Mouse (Mus musculus): ENCODE data around the gene Zcchc24. TPM values are rescaled to one million over a fixed set of nuclear protein-coding genes. Genes with fewer than 3 reads are reported as not detected.

Zcchc24 gene
- polyA plus RNA-seq, 2 experiments from 2014 or later = 0.37 to 0.54 TPM

GRCm38 (mm10) chr14:25716528-25716927 lies 52.3 kb downstream of the Zcchc24 start:
- no peak for ATAC-seq

GRCm38 (mm10) chr14:25713443-25713842 lies 55.4 kb downstream of the Zcchc24 start:
- ATAC-seq = no peak

- no peak for ATAC-seq
Observed at GRCm38 (mm10) chr14:25711602-25712001, 57.2 kb downstream of the Zcchc24 start.

GRCm38 (mm10) chr14:25711177-25711576 lies 57.7 kb downstream of the Zcchc24 start:
- ATAC-seq = no peak

GRCm38 (mm10) chr14:25710681-25711080 lies 58.2 kb downstream of the Zcchc24 start:
- no peak for ATAC-seq

- ATAC-seq = no peak
Observed at GRCm38 (mm10) chr14:25710073-25710472, 58.8 kb downstream of the Zcchc24 start.

- no peak for ATAC-seq
Observed at GRCm38 (mm10) chr14:25708917-25709316, 59.9 kb downstream of the Zcchc24 start.

- no peak for ATAC-seq
Observed at GRCm38 (mm10) chr14:25708451-25708850, 60.4 kb downstream of the Zcchc24 start.

GRCm38 (mm10) chr14:25707691-25708181 lies 61.1 kb downstream of the Zcchc24 start:
- ATAC-seq = no peak

- ATAC-seq = peak; percentile 32
Observed at GRCm38 (mm10) chr14:25701986-25702385, 66.9 kb downstream of the Zcchc24 start.

- no peak for ATAC-seq
Observed at GRCm38 (mm10) chr14:25696356-25696755, 72.5 kb downstream of the Zcchc24 start.

GRCm38 (mm10) chr14:25695059-25695458 lies 73.8 kb downstream of the Zcchc24 start:
- no peak for ATAC-seq

GRCm38 (mm10) chr14:25694569-25694897 lies 74.3 kb downstream of the Zcchc24 start:
- ATAC-seq = no peak

- peak; percentile 95 for ATAC-seq
Observed at GRCm38 (mm10) chr14:25693888-25694568, 74.8 kb downstream of the Zcchc24 start, which contains the start of gene Ppif. Gene Ppif (plus strand): TSS chr14:25694154.

- no peak for ATAC-seq
Observed at GRCm38 (mm10) chr14:25693271-25693887, 75.5 kb downstream of the Zcchc24 start.

- no peak for ATAC-seq
Observed at GRCm38 (mm10) chr14:25686983-25687901, 81.6 kb downstream of the Zcchc24 start.

- ATAC-seq = no peak
Observed at GRCm38 (mm10) chr14:25686216-25686945, 82.5 kb downstream of the Zcchc24 start.

- ATAC-seq = no peak
Observed at GRCm38 (mm10) chr14:25682020-25682419, 86.8 kb downstream of the Zcchc24 start.

GRCm38 (mm10) chr14:25679625-25680024 lies 89.2 kb downstream of the Zcchc24 start:
- ATAC-seq = no peak

GRCm38 (mm10) chr14:25667587-25667986 lies 101.3 kb downstream of the Zcchc24 start:
- no peak for ATAC-seq

- ATAC-seq = no peak
Observed at GRCm38 (mm10) chr14:25666668-25667376, 102.0 kb downstream of the Zcchc24 start.

Data from activated CD4-positive, CD25-positive, alpha-beta regulatory T cell, adult 4 months (primary cell).